Mouse (Mus musculus) kidney, postnatal 0 days (tissue): ENCODE results near the gene Mrpl24. TPM values are rescaled to one million over a fixed set of nuclear protein-coding genes. Genes with fewer than 3 reads are reported as not detected.

ENCODE experiments used
- ATAC-seq: fragments of 200-750 bp; cut with Nextera tagmentation; replicated peaks from 2 replicates; pipeline ENCODE4 v1.8.0; 2017; ENCODE audit warnings: low read depth, moderate number of reproducible peaks, moderate TSS enrichment, moderate library complexity; ENCODE audit not compliant: low FRiP score
- DNase-seq: peaks from one replicate; pipeline ENCODE4 v3.0.0-alpha.2; 2016; ENCODE audit warnings: low spot score
- H3K27ac ChIP-seq: fragments of 300-500 bp; sonication (generic); 2 replicates; pipeline ENCODE4 v1.5.1; 2014; ENCODE audit warnings: mild to moderate bottlenecking
- H3K27me3 ChIP-seq: fragments of 300-500 bp; sonication (generic); 2 replicates; pipeline ENCODE4 v1.6.1; 2014; ENCODE audit warnings: low read length, mixed read lengths; ENCODE audit not compliant: insufficient read depth
- H3K36me3 ChIP-seq: fragments of 300-500 bp; sonication (generic); 2 replicates; pipeline ENCODE4 v1.6.1; 2014; ENCODE audit warnings: low read length, mixed read lengths; ENCODE audit not compliant: insufficient read depth
- H3K4me1 ChIP-seq: fragments of 300-500 bp; sonication (generic); replicated peaks from 2 replicates; pipeline ENCODE4 v1.6.1; 2014; ENCODE audit warnings: antibody characterized with exemption, low read length, mixed read lengths; ENCODE audit not compliant: insufficient read depth
- H3K4me2 ChIP-seq: fragments of 300-500 bp; sonication (generic); 2 replicates; pipeline ENCODE4 v1.6.1; 2014; ENCODE audit warnings: mild to moderate bottlenecking, low read length, moderate library complexity, mixed read lengths
- H3K4me3 ChIP-seq: fragments of 300-500 bp; sonication (generic); replicated peaks from 2 replicates; pipeline ENCODE4 v1.5.1; 2014; ENCODE audit warnings: low read depth, low read length
- H3K9ac ChIP-seq: fragments of 300-500 bp; sonication (generic); 2 replicates; pipeline ENCODE4 v1.6.1; 2014; ENCODE audit warnings: low read depth, low read length
- H3K9me3 ChIP-seq: fragments of 300-500 bp; sonication (generic); replicated peaks from 2 replicates; pipeline ENCODE4 v1.6.1; 2016; ENCODE audit warnings: low read length, inconsistent platforms, mixed read lengths
- CTCF ChIP-seq: IDR thresholded peaks from 2 replicates; pipeline ENCODE4 v1.5.1; 2016; ENCODE audit warnings: antibody characterized with exemption, low read depth, mild to moderate bottlenecking, moderate library complexity
- WGBS: fragments of 180-500 bp; shearing (Covaris S2); extraction: QIAGEN DNeasy Blood & Tissue Kit; methylation state at CpG from one replicate; pipeline ENCODE4 v1.1.7; 2014; 5-methylcytosine and 5-hydroxymethylcytosine counted together
- polyA plus RNA-seq: library from polyadenylated mRNA; unstranded; fragments of >200 nt; fragmentation: Nextera tagmentation; extraction: Ambion mirVana; gene quantifications from 2 replicates; pipeline ENCODE4 v1.2.1, GENCODE M21; 2015

Mrpl24 gene
- polyA plus RNA-seq, 1 experiment from 2014 or later = 88.1 TPM

- H3K36me3 ChIP-seq = peaks cover 27% of the 10 kb centered on the region
- WGBS = under 1% methylated on average over 53 of the region's 78 CpGs
- peak; percentile 84 for TF ChIP-seq CTCF
Observed at GRCm38 (mm10) chr3:87930078-87930795, 10.9 kb downstream of the Mrpl24 start, which contains the start of the genes Isg20l2 and Rrnad1. TSS of gene Isg20l2 (plus strand) at chr3:87930314. TSS of gene Rrnad1 (minus strand) at chr3:87930717.

GRCm38 (mm10) chr3:87934026-87934425, 14.7 kb downstream of the Mrpl24 start:
- TF ChIP-seq CTCF = no peak
- Histone ChIP-seq H3K27me3 (no peaks in the 10 kb centered on the region), H3K9ac (no peak overlapping the region), H3K4me3 (no peak overlapping the region), H3K36me3 (peaks cover 31% of the 10 kb centered on the region), H3K4me1 (peaks cover 7% of the 10 kb centered on the region; the same call in 1 of the 2 replicates), H3K27ac (no peak overlapping the region), H3K9me3 (no peaks in the 10 kb centered on the region), H3K4me2 (no peak overlapping the region)
- no peak for DNase-seq
- no peak for ATAC-seq
- 79% methylated on average over 5 of the region's 5 CpGs for WGBS

More at GRCm38 (mm10) chr3:87930078-87930795, 10.9 kb downstream of the Mrpl24 start, which contains the start of the genes Isg20l2 and Rrnad1:
- peak; percentile 97 for ATAC-seq
- H3K27ac ChIP-seq = peak within 1 kb of the TSS; percentile 93
- peaks cover 7% of the 10 kb centered on the region; the same call in 1 of the 2 replicates for H3K4me1 ChIP-seq
- H3K9ac ChIP-seq = peak within 1 kb of the TSS; percentile 87
- peak within 1 kb of the TSS; percentile 84 for H3K4me2 ChIP-seq
- peak; percentile 98 for DNase-seq
- H3K27me3 ChIP-seq = no peaks in the 10 kb centered on the region
- peak within 1 kb of the TSS; percentile 80 for H3K4me3 ChIP-seq
- no peaks in the 10 kb centered on the region for H3K9me3 ChIP-seq

GRCm38 (mm10) chr3:87934501-87934900, 15.2 kb downstream of the Mrpl24 start:
- Histone ChIP-seq H3K9me3 (no peaks in the 10 kb centered on the region), H3K4me3 (no peak overlapping the region), H3K4me1 (peaks cover 7% of the 10 kb centered on the region; the same call in 1 of the 2 replicates), H3K27me3 (no peaks in the 10 kb centered on the region), H3K27ac (no peak overlapping the region; the same call in 1 of the 2 replicates), H3K4me2 (no peak overlapping the region), H3K36me3 (peaks cover 36% of the 10 kb centered on the region), H3K9ac (no peak overlapping the region)
- no peak for DNase-seq
- TF ChIP-seq CTCF = no peak
- 58% methylated on average over 4 of the region's 4 CpGs for WGBS
- no peak for ATAC-seq

DNA sequence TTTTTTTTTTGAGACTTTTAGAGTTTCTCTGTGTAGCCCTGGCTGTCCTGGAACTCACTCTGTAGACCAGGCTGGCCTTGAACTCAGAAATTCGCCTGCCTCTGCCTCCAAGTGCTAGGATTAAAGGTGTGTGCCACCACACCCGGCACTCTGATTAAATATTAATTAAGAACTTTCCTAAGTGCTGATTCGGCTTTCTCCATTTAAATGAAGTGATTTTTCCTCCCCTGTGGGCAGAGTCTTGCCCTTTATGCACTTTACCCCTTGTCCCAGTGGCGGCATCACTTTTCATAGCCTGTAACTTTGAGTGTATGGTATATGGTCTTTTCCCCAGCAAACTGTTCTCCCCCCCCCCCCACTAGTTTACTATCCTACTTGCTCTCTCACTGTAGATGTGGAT, 15.9 kb downstream of the Mrpl24 start:
- Histone ChIP-seq H3K36me3 (peaks cover 43% of the 10 kb centered on the region), H3K4me3 (no peak overlapping the region)
- 71% methylated on average over 4 of the region's 4 CpGs for WGBS

DNA sequence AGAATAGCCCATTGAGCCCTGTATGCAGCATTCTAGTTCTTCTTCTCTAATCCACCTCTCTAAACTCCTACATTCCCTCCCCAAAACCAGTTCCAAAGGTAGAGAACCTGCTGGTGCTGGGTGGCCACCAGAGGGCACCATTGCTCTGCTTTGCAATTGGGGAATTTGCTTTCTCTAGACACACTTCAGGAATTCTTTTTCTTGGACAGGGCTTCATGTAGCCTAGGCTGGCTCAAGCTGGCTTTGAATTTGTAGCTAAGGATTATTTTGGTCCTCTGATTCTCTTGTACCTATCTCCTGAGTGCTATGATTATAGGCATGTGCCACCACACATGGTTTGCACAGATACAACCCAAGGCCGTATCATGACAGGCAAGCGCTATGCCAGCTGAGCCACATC, 16.5 kb downstream of the Mrpl24 start:
- no peak overlapping the region for H3K9ac ChIP-seq
- no peak overlapping the region for H3K4me2 ChIP-seq
- peak; percentile 99 for TF ChIP-seq CTCF
- no peaks in the 10 kb centered on the region for H3K9me3 ChIP-seq
- no peaks in the 10 kb centered on the region for H3K27me3 ChIP-seq
- H3K27ac ChIP-seq = no peak overlapping the region
- peak; percentile 38; the same call in 1 of the 2 replicates for ATAC-seq
- DNase-seq = peak; percentile 90
- peaks cover 47% of the 10 kb centered on the region for H3K36me3 ChIP-seq
- WGBS = 98% methylated on average over 2 of the region's 2 CpGs
- H3K4me3 ChIP-seq = no peak overlapping the region
- H3K4me1 ChIP-seq = peaks cover 6% of the 10 kb centered on the region; the same call in 1 of the 2 replicates

More for the DNA sequence above, 15.9 kb downstream of the Mrpl24 start:
- Histone ChIP-seq H3K9me3 (no peaks in the 10 kb centered on the region), H3K27ac (no peak overlapping the region), H3K9ac (no peak overlapping the region), H3K4me1 (peaks cover 7% of the 10 kb centered on the region; the same call in 1 of the 2 replicates), H3K27me3 (no peaks in the 10 kb centered on the region), H3K4me2 (no peak overlapping the region)
- ATAC-seq (0 out of 2 replicates have a peak, but pooled peaks have one; percentile 16), DNase-seq (no peak)
- no peak for TF ChIP-seq CTCF

GRCm38 (mm10) chr3:87940611-87941010, 21.3 kb downstream of the Mrpl24 start:
- 63% methylated on average over 5 of the region's 5 CpGs for WGBS
- Histone ChIP-seq H3K4me3 (no peak overlapping the region), H3K9ac (no peak overlapping the region), H3K4me2 (no peak overlapping the region), H3K9me3 (no peaks in the 10 kb centered on the region), H3K27me3 (no peaks in the 10 kb centered on the region), H3K36me3 (peaks cover 46% of the 10 kb centered on the region), H3K27ac (no peak overlapping the region), H3K4me1 (no peaks in the 10 kb centered on the region)
- 0 out of 2 replicates have a peak, but pooled peaks have one; percentile 17 for TF ChIP-seq CTCF
- DNase-seq (no peak), ATAC-seq (no peak)
